Mouse (Mus musculus): ENCODE measurements around the gene Rnf41. TPM values are rescaled to one million over a fixed set of nuclear protein-coding genes. Genes with fewer than 3 reads are reported as not detected.

Gene Rnf41
- total and polyA plus RNA-seq, 2 experiments, result 5.1 to 5.9 TPM

DNA sequence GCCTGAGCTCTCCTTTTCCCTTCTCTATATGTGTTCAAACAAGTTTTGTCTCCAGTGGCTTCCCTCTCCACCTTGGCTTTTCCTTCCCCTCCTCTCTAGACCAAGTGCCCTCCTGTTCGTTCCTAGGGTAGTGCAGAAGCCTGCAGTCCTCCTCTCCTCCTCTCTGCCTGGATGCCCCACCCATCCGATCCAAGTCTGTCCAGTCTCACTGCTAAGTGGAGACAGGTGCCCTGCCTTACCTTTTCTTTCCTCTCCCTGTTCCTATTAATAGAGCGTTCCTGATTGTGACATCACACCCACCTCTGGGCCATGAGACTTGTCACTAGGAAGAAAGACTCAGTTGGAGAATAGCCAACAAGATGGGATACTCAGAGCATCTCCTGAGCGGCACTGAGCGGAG lies 3.4 kb downstream of the Rnf41 start:
- 87% methylated on average over 5 of the region's 5 CpGs for WGBS
- no peak for DNase-seq (ENCODE audit: extremely low read depth, low read depth, low spot score)
- no peak overlapping the region for H3K27ac ChIP-seq (replicated peaks; ENCODE audit: insufficient read depth, low read depth, low read length)
- no peaks in the 10 kb centered on the region for H3K27me3 ChIP-seq (ENCODE audit: control insufficient read depth, insufficient read depth, low read length)
- TF ChIP-seq CTCF (IDR thresholded peaks at IDR 0.05; ENCODE audit: low read depth, low read length) (no peak), POLR2A (IDR thresholded peaks at IDR 0.05; ENCODE audit: extremely low read depth, insufficient read depth, low read length) (no peak)
- peaks cover 7% of the 10 kb centered on the region; the same call in 1 of the 2 replicates for H3K79me2 ChIP-seq (ENCODE audit: control insufficient read depth, insufficient read depth, low read length)
- H3K9ac ChIP-seq (ENCODE audit: low read depth, low read length), result no peak overlapping the region
- H3K36me3 ChIP-seq (ENCODE audit: control insufficient read depth, insufficient read depth, low read length), result peaks cover 19% of the 10 kb centered on the region; the same call in 1 of the 2 replicates
- H3K4me3 ChIP-seq (ENCODE audit: insufficient read depth, low read depth, low read length), result no peak overlapping the region
- peaks cover 8% of the 10 kb centered on the region for H3K4me1 ChIP-seq (ENCODE audit: control insufficient read depth, insufficient read depth, low read length)

DNA sequence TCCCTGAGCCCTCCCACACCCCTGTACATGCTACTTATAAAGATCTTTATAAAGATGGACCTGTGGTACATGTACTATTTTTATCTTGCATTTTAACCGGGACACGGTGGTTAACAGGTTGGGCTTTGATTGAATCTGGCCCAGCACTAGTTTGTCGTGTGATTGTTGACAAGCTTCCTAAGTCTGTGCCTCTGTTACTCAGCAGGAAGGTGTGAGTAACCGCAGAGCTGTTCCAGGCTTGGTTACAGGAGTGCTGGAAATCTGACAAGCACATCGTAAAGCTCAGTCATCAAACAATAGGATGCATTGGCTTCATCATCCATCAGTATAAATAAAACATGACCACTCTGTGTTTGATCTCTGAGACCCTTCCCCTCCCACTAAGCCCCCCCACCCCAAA lies 11.0 kb downstream of the Rnf41 start:
- no peak for DNase-seq (ENCODE audit: extremely low read depth, low read depth, low spot score)
- Histone ChIP-seq H3K79me2 (ENCODE audit: control insufficient read depth, insufficient read depth, low read length) (no peaks in the 10 kb centered on the region), H3K4me3 (ENCODE audit: insufficient read depth, low read depth, low read length) (no peak overlapping the region), H3K9ac (ENCODE audit: low read depth, low read length) (no peak overlapping the region), H3K36me3 (ENCODE audit: control insufficient read depth, insufficient read depth, low read length) (peaks cover 23% of the 10 kb centered on the region), H3K4me1 (ENCODE audit: control insufficient read depth, insufficient read depth, low read length) (no peaks in the 10 kb centered on the region), H3K27me3 (ENCODE audit: control insufficient read depth, insufficient read depth, low read length) (no peaks in the 10 kb centered on the region), H3K27ac (replicated peaks; ENCODE audit: insufficient read depth, low read depth, low read length) (no peak overlapping the region)
- TF ChIP-seq CTCF (IDR thresholded peaks at IDR 0.05; ENCODE audit: low read depth, low read length) (no peak), POLR2A (IDR thresholded peaks at IDR 0.05; ENCODE audit: extremely low read depth, insufficient read depth, low read length) (no peak)
- WGBS, result 75% methylated on average over 5 of the region's 5 CpGs

DNA sequence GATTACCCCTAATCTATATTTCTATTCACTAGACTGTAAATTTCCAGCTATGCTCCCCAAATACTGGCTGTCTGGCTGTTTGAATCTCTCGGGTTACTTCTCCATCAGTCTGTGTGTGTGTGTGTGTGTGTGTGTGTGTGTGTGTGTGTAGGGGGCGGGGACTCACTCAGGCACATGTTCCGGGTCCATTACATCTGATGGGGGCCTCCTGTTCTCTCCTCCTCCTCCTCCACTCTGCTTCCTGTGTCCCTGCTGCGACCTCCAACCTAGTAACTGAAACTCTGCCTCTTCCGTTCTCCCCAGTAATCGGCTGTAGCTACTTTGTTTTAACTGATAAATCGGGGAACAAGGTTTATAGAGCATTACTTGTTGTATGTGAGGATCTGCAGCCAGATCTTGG lies 13.1 kb downstream of the Rnf41 start:
- Histone ChIP-seq H3K4me3 (ENCODE audit: insufficient read depth, low read depth, low read length) (no peak overlapping the region), H3K27ac (replicated peaks; ENCODE audit: insufficient read depth, low read depth, low read length) (no peak overlapping the region), H3K9ac (ENCODE audit: low read depth, low read length) (no peak overlapping the region), H3K36me3 (ENCODE audit: control insufficient read depth, insufficient read depth, low read length) (peaks cover 24% of the 10 kb centered on the region), H3K79me2 (ENCODE audit: control insufficient read depth, insufficient read depth, low read length) (peaks cover 6% of the 10 kb centered on the region; the same call in 1 of the 2 replicates), H3K4me1 (ENCODE audit: control insufficient read depth, insufficient read depth, low read length) (no peaks in the 10 kb centered on the region), H3K27me3 (ENCODE audit: control insufficient read depth, insufficient read depth, low read length) (no peaks in the 10 kb centered on the region)
- no peak for DNase-seq (ENCODE audit: extremely low read depth, low read depth, low spot score)
- WGBS, result 66% methylated on average over 7 of the region's 7 CpGs
- TF ChIP-seq POLR2A (IDR thresholded peaks at IDR 0.05; ENCODE audit: extremely low read depth, insufficient read depth, low read length) (no peak), CTCF (IDR thresholded peaks at IDR 0.05; ENCODE audit: low read depth, low read length) (no peak)

DNA sequence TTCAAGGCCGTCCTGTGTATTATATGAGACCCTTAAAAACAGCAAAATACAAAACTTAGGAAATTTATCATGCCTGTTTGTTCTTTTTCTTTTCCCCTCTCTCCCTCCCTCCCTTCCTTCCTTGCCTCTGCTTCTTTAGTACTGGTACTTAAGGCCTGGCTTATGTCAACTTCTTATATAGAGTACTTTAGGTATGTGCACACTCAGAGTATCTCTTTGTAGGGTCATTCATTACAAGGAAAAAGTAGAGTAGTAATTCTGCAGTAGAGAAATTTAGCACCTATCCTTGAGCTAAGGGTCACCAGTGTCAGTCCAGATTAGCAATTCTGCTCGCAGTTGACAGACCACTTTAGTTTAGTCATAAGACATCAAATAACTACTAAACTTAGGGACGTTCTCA lies 13.8 kb downstream of the Rnf41 start:
- peaks cover 6% of the 10 kb centered on the region; the same call in 1 of the 2 replicates for H3K79me2 ChIP-seq (ENCODE audit: control insufficient read depth, insufficient read depth, low read length)
- 89% methylated on average over 3 of the region's 3 CpGs for WGBS

DNA sequence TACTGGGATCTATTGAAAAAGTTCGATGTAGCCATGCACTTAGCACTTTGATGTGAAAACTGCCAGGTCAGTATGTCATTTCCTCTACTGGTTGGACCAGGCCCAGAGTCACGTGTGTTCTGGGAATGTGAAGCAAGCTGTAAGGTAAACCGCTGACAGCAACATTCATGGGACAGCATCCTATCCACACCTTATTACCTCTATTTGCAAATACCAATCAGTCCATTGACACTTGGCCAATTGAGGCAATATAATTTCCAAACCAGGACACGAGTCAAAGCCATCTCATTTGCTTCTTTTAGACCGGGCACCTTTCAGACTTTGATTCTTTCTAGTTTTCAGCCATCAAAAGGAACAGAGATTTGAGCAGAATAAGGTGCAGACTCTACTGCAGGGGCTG lies 17.6 kb downstream of the Rnf41 start:
- H3K4me1 ChIP-seq (ENCODE audit: control insufficient read depth, insufficient read depth, low read length), result no peaks in the 10 kb centered on the region
- no peak for TF ChIP-seq CTCF (IDR thresholded peaks at IDR 0.05; ENCODE audit: low read depth, low read length)
- no peak for TF ChIP-seq POLR2A (IDR thresholded peaks at IDR 0.05; ENCODE audit: extremely low read depth, insufficient read depth, low read length)
- H3K36me3 ChIP-seq (ENCODE audit: control insufficient read depth, insufficient read depth, low read length), result peaks cover 18% of the 10 kb centered on the region
- no peak for DNase-seq (ENCODE audit: extremely low read depth, low read depth, low spot score)
- no peak overlapping the region for H3K27ac ChIP-seq (replicated peaks; ENCODE audit: insufficient read depth, low read depth, low read length)
- peaks cover 8% of the 10 kb centered on the region; the same call in 1 of the 2 replicates for H3K79me2 ChIP-seq (ENCODE audit: control insufficient read depth, insufficient read depth, low read length)
- H3K9ac ChIP-seq (ENCODE audit: low read depth, low read length), result no peak overlapping the region
- WGBS, result 51% methylated on average over 5 of the region's 5 CpGs
- no peak overlapping the region for H3K4me3 ChIP-seq (ENCODE audit: insufficient read depth, low read depth, low read length)
- H3K27me3 ChIP-seq (ENCODE audit: control insufficient read depth, insufficient read depth, low read length), result no peaks in the 10 kb centered on the region

More for the DNA sequence above, 13.8 kb downstream of the Rnf41 start:
- TF ChIP-seq CTCF (IDR thresholded peaks at IDR 0.05; ENCODE audit: low read depth, low read length), result no peak
- no peak for TF ChIP-seq POLR2A (IDR thresholded peaks at IDR 0.05; ENCODE audit: extremely low read depth, insufficient read depth, low read length)
- Histone ChIP-seq H3K4me1 (ENCODE audit: control insufficient read depth, insufficient read depth, low read length) (no peaks in the 10 kb centered on the region), H3K9ac (ENCODE audit: low read depth, low read length) (no peak overlapping the region), H3K27ac (replicated peaks; ENCODE audit: insufficient read depth, low read depth, low read length) (no peak overlapping the region), H3K27me3 (ENCODE audit: control insufficient read depth, insufficient read depth, low read length) (no peaks in the 10 kb centered on the region), H3K36me3 (ENCODE audit: control insufficient read depth, insufficient read depth, low read length) (peaks cover 28% of the 10 kb centered on the region), H3K4me3 (ENCODE audit: insufficient read depth, low read depth, low read length) (no peak overlapping the region)
- DNase-seq (ENCODE audit: extremely low read depth, low read depth, low spot score), result no peak

DNA sequence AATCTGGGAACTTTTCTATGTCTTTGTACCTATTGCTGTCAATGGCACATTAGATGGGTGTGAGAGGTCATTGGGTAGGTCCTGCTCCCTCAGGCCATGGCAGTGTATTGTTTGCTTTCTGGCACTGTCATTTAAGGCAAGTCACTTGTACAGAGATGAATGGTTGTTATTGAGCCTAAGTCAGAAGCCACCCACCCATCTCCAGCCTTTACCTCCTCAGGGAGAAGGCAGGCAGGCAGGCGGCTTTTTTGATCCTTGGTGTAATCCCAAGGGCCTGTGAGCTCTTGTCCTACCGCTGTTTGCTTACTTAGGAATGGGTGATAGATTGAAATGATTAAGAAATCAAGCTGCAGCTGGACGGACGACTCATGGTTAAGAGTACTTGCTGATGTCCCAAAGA lies 18.0 kb downstream of the Rnf41 start:
- no peak overlapping the region for H3K4me3 ChIP-seq (ENCODE audit: insufficient read depth, low read depth, low read length)
- H3K4me1 ChIP-seq (ENCODE audit: control insufficient read depth, insufficient read depth, low read length), result no peaks in the 10 kb centered on the region
- 75% methylated on average over 4 of the region's 4 CpGs for WGBS
- H3K27me3 ChIP-seq (ENCODE audit: control insufficient read depth, insufficient read depth, low read length), result no peaks in the 10 kb centered on the region
- DNase-seq (ENCODE audit: extremely low read depth, low read depth, low spot score), result no peak
- peaks cover 18% of the 10 kb centered on the region for H3K36me3 ChIP-seq (ENCODE audit: control insufficient read depth, insufficient read depth, low read length)
- no peak overlapping the region for H3K9ac ChIP-seq (ENCODE audit: low read depth, low read length)
- H3K27ac ChIP-seq (replicated peaks; ENCODE audit: insufficient read depth, low read depth, low read length), result no peak overlapping the region
- peaks cover 8% of the 10 kb centered on the region; the same call in 1 of the 2 replicates for H3K79me2 ChIP-seq (ENCODE audit: control insufficient read depth, insufficient read depth, low read length)
- TF ChIP-seq POLR2A (IDR thresholded peaks at IDR 0.05; ENCODE audit: extremely low read depth, insufficient read depth, low read length) (no peak), CTCF (IDR thresholded peaks at IDR 0.05; ENCODE audit: low read depth, low read length) (no peak)

Measured in liver, adult 2 months (tissue).